Mouse (Mus musculus) small intestine, adult 2 months (tissue): ENCODE measurements around the gene Ccdc71l. TPM values are rescaled to one million over a fixed set of nuclear protein-coding genes. Genes with fewer than 3 reads are reported as not detected.
A peak's percentile ranks its signal among the peaks of the same experiment; 100 is the strongest.

Source experiments
- H3K27ac ChIP-seq: fragments of 200-500 bp; 2 replicates; pipeline ENCODE4 v1.5.1; 2012; ENCODE audit warnings: low read depth, low read length, control low read depth, inconsistent platforms; ENCODE audit not compliant: insufficient read depth
- H3K27me3 ChIP-seq: fragments of 200-500 bp; 2 replicates; pipeline ENCODE4 v1.6.1; 2012; ENCODE audit warnings: mild to moderate bottlenecking, moderate library complexity, low read length, inconsistent platforms; ENCODE audit not compliant: control insufficient read depth, insufficient read depth
- H3K36me3 ChIP-seq: fragments of 200-500 bp; 2 replicates; pipeline ENCODE4 v1.6.1; 2012; ENCODE audit warnings: mild to moderate bottlenecking, low read length, control low read depth, inconsistent platforms; ENCODE audit not compliant: control insufficient read depth, insufficient read depth
- H3K4me1 ChIP-seq: fragments of 200-500 bp; 2 replicates; pipeline ENCODE4 v1.6.1; 2012; ENCODE audit warnings: low read length, inconsistent platforms, mixed read lengths; ENCODE audit not compliant: control insufficient read depth, insufficient read depth, insufficient read length
- H3K4me3 ChIP-seq: fragments of 200-500 bp; 2 replicates; pipeline ENCODE4 v1.5.1; 2012; ENCODE audit warnings: low read depth, mild to moderate bottlenecking, control low read depth, inconsistent platforms, low read length, moderate library complexity
- CTCF ChIP-seq: fragments of 200-500 bp; IDR thresholded peaks from 2 replicates; pipeline ENCODE4 v1.5.1; 2012; ENCODE audit warnings: low read depth, mild to moderate bottlenecking, control low read depth, inconsistent platforms, low read length, moderate library complexity, mixed read lengths; ENCODE audit not compliant: insufficient replicate concordance, insufficient read length; ENCODE audit errors: extremely low read depth
- POLR2A ChIP-seq: fragments of 200-500 bp; IDR thresholded peaks from 2 replicates; pipeline ENCODE4 v1.6.1; 2012; ENCODE audit warnings: low read depth, mild to moderate bottlenecking, control low read depth, inconsistent platforms, low read length, moderate library complexity
- WGBS: fragments of 180-500 bp; shearing (Covaris S2); methylation state at CpG from one replicate; pipeline ENCODE4 v1.1.7; 2018; 5-methylcytosine and 5-hydroxymethylcytosine counted together
- polyA plus RNA-seq: library from polyadenylated mRNA; depleted of rRNA; stranded (reverse); fragments of >200 nt; gene quantifications from 2 replicates; pipeline ENCODE4 v1.2.3, GENCODE M21; 2012; rRNA removed

Ccdc71l gene
- 32.7 and 68.8 TPM in 2 replicates for polyA plus RNA-seq

DNA sequence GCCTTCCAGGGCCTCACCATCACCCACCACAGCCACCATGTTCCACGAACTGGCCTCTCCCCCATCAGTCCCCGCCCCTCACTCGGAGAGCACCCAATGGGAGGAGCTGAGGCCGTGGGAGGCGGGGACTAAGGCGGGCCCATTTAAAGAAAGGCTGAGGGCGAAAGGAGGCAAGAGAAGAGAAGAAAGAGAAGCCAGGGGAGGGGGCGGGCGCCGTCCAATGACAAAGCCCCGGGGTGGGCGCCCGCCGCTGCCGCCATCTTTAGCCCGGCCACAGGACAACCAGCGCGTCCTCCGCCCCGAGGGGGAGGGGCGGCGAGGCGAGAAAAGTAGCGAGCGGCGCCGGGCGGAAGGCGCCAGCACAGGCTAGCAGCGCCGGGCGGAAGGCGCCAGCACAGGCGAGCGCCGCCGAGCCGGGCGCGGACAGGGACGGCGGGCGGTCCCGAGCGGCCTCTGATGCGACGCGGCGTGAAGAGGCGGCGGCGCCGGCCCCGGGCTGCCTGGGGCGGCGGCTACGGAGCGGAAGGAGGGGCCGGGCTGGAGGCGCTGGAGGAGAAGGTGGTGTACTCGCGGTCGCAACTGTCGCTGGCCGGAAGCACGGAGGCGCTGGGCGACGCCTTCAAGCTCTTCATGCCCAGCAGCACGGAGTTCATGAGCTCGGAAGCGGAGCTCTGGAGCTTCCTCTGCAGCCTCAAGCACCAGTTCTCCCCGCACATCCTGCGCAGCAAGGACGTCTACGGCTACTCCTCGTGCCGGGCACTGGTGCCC is at the start of gene Ccdc71l:
Gene Ccdc71l, plus strand, starts transcription at position 177 of the 768 bp plus-strand sequence.
- Histone ChIP-seq H3K4me3 (peak within 1 kb of the TSS; percentile 88), H3K36me3 (peaks cover 3% of the 10 kb centered on the region; the same call in 1 of the 2 replicates), H3K27me3 (no peaks in the 10 kb centered on the region), H3K4me1 (peaks cover 6% of the 10 kb centered on the region; the same call in 1 of the 2 replicates), H3K27ac (peak within 1 kb of the TSS; percentile 98)
- WGBS, result under 1% methylated on average over 75 of the region's 78 CpGs
- TF ChIP-seq CTCF (no peak), POLR2A (peak; percentile 79)

DNA sequence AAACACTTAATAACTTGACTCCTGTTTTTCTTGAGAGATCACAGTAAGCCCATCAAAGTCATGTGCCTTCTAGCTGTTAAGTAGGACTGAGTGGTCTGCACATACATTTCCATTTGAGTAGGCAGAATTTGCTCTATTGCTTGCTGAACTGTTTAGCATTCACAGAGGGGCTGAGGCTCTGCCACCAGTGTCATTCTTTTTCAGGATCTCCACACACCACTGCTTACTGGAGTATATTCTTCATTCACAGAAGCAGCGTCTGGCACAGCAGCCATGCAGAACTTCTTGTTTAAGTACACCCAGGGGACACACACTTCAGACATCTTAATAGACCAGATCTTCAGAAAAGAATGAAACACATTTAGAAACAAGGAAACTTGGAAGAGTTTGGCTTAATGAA is 39.4 kb upstream of the Ccdc71l start:
- H3K36me3 ChIP-seq, result no peaks in the 10 kb centered on the region
- H3K27me3 ChIP-seq, result no peaks in the 10 kb centered on the region
- H3K4me3 ChIP-seq, result no peak overlapping the region
- peaks cover 6% of the 10 kb centered on the region; the same call in 1 of the 2 replicates for H3K4me1 ChIP-seq
- 67% methylated on average over 1 of the region's 1 CpGs for WGBS
- TF ChIP-seq CTCF, result no peak
- no peak for TF ChIP-seq POLR2A
- no peak overlapping the region for H3K27ac ChIP-seq

DNA sequence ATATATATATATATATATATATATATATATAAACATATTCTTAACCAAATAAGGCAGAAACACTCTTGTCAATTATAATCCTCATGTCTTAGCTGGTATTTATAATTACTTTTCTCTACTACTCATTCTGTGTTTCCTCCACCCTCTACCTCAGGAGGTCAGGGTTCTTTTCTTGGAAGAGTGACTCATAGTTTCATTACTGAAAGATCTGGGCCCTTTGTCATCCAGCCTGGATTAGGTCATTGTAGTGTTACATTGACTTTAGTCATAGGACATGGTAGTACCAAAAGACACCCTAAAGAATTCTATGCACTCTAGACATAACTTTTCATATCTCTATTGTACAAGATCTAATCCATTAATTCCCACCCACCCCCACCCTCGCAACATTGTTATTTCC is 35.0 kb upstream of the Ccdc71l start:
- TF ChIP-seq POLR2A (no peak), CTCF (no peak)
- Histone ChIP-seq H3K36me3 (no peaks in the 10 kb centered on the region), H3K27ac (no peak overlapping the region), H3K27me3 (no peaks in the 10 kb centered on the region), H3K4me1 (peaks cover 10% of the 10 kb centered on the region; the same call in 1 of the 2 replicates), H3K4me3 (no peak overlapping the region)
- 84% methylated on average over 1 of the region's 1 CpGs for WGBS

DNA sequence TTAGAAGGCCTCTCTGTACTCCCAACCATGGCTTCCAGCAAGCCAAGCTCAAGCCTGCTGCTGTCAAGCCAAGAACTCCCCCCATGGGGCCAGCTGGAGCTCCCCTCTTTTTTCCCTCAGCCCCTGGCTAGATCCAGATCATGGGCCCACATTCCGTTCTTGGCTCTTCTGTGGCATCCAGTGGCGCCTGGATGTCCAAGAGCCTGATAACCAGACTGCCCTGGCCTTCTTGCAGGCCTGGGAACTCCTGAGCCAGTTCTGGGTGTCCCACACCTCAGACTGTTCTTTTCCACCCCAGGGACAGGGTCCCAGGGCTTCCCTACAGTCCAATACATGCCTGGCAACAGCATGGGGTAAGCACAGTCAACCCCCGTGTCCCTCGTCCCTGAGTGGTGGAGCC is 32.4 kb upstream of the Ccdc71l start:
- 94% methylated on average over 4 of the region's 4 CpGs for WGBS
- no peak overlapping the region for H3K27ac ChIP-seq
- H3K27me3 ChIP-seq, result no peaks in the 10 kb centered on the region
- no peak overlapping the region for H3K4me3 ChIP-seq
- no peaks in the 10 kb centered on the region for H3K36me3 ChIP-seq
- peaks cover 5% of the 10 kb centered on the region; the same call in 1 of the 2 replicates for H3K4me1 ChIP-seq
- TF ChIP-seq CTCF, result no peak
- no peak for TF ChIP-seq POLR2A

DNA sequence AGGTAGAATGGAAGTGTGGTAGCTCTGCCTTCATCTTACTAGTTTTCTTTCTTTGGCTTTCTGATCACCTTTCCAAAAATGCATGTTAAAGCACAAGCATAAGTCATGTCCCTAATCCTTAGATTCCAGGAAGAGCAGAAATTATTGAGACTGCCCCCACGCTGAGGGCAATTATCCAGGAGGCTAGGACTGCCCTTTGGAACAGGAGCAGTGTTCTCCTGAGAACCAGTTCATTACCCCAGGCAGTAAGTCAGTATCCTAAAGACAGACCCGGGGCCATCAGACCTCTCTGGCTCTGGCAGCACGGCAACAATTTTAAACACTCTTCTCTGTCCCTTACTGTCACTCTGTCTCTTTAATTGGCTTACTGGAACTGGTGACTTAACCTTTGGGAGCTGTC is 30.0 kb upstream of the Ccdc71l start:
- H3K4me1 ChIP-seq, result peaks cover 5% of the 10 kb centered on the region; the same call in 1 of the 2 replicates
- WGBS, result 33% methylated on average over 3 of the region's 3 CpGs
- no peak overlapping the region for H3K4me3 ChIP-seq
- H3K27me3 ChIP-seq, result no peaks in the 10 kb centered on the region
- TF ChIP-seq CTCF (no peak), POLR2A (no peak)
- H3K27ac ChIP-seq, result peak overlapping the region; percentile 59; the same call in 1 of the 2 replicates
- H3K36me3 ChIP-seq, result no peaks in the 10 kb centered on the region

DNA sequence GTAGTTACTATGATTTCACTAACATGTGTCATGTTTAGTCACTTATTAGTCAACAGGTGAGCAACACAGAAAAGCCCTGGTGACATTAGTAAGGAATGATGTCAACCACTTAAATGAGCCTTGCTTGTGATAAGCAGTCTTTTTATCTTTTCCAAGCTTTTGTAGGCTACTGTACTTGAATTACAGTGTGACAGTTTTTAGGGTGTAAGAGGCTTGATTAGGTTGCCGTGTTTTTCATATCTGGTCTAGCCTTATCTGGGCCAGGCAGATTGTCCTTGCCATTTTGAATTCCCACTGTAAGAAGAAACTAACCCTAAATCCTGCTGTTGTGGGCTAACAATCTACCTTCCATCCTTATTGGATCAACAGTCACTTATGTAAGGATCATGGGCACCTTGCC is 26.6 kb upstream of the Ccdc71l start:
- WGBS, result 29% methylated on average over 1 of the region's 1 CpGs
- TF ChIP-seq CTCF, result no peak
- TF ChIP-seq POLR2A, result no peak

DNA sequence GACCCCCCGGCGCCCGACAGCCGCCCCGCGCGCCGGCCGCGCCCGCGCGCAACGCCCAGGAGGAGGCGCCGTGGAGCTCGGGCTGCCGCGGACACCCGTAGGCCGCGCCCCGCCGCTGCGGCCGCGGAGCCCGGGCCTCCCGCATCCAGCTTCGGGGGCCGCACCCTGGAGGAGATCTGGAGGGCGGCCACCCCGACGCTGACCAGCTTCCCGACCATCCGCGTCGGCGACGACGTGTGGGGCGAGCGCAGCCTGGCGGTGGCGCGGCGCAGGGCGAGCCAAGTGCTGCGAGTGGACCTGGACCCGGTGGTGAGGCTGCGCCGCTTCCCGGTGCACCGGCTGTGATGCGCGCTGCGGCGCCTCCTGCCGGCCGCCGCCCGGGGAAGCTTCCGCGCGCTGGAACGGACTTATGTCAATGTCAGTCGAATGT is 807 bp downstream of the Ccdc71l start:
- Histone ChIP-seq H3K4me3 (peak overlapping the region; percentile 88), H3K27ac (peak overlapping the region; percentile 98), H3K36me3 (peaks cover 3% of the 10 kb centered on the region; the same call in 1 of the 2 replicates), H3K4me1 (peaks cover 6% of the 10 kb centered on the region; the same call in 1 of the 2 replicates), H3K27me3 (no peaks in the 10 kb centered on the region)
- WGBS, result under 1% methylated on average over 62 of the region's 67 CpGs
- TF ChIP-seq CTCF (peak; percentile 61), POLR2A (peak; percentile 36)

More for the DNA sequence above, 26.6 kb upstream of the Ccdc71l start:
- Histone ChIP-seq H3K27me3 (no peaks in the 10 kb centered on the region), H3K27ac (no peak overlapping the region), H3K4me3 (no peak overlapping the region), H3K4me1 (peaks cover 4% of the 10 kb centered on the region; the same call in 1 of the 2 replicates), H3K36me3 (no peaks in the 10 kb centered on the region)
